Mouse (Mus musculus) liver, adult 2 months (tissue): ENCODE results near the gene Aox2.

Experiments
- CTCF ChIP-seq: fragments of 200-500 bp; IDR thresholded peaks from 2 replicates; pipeline ENCODE4 v1.5.1; 2011; ENCODE audit warnings: low read depth, low read length, control low read depth
- POLR2A ChIP-seq: fragments of 200-500 bp; IDR thresholded peaks from 2 replicates; pipeline ENCODE4 v1.6.1; 2011; ENCODE audit warnings: low read length, control low read depth; ENCODE audit not compliant: insufficient read depth; ENCODE audit errors: extremely low read depth

DNA sequence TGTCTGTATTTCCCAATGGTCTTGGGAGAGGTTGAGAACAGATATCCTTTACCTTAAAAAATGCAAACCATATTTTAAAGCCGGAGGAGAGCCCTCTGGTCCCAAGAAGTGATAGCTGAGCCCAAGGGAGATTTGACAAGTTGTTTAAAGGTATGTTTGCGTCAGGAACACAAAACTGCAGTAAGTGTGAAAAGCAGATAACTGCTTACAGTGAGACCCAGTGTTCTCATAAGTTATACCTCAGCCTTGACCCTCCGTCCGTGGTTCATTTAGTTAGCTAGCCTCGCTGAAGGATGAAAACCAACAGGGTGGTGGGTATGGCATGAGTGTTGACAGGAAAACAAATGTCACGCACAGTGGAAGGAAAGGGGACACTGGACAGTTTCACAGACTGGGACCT lies 24.9 kb downstream of the Aox2 start:
- TF ChIP-seq POLR2A: no peak
- TF ChIP-seq CTCF: no peak
